In the genomic region with DNA sequence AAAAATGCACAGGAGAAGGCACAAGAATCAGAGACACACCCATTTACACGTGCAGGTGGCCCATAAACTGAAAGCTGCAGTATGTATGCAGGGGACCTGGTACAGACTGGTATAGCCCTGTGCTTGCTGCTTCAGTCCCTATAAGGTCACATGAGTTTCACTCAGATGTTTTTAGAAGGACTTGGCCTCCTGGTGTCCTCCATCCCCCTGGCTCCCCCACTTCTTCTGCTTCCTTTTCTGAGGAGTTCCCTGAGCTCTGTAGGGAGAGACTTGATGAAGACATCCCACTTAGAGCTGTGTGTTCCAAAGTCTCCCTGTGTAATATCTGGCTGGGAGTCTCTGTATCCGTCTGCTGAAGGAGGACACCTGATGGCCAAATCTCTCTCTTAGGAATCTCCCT, we compare ENCODE assay signal across 20 mouse cellular contexts. TPM values are rescaled to one million over a fixed set of nuclear protein-coding genes. Genes with fewer than 3 reads are reported as not detected.
"Had no signal": no experiment of that assay in that cellular context is flagged by ENCODE, and none has a peak within 500 bp of the region (broad histone marks: within the 10 kb centered on the region; RNA-seq: fewer than 3 reads in every experiment).

No protein-coding gene starts in this region.

- H3K9ac ChIP-seq: liver, postnatal 0 days; lung, embryonic 15.5 days; midbrain, embryonic 13.5 days; midbrain, embryonic 15.5 days; neural tube, embryonic 12.5 days; stomach, embryonic 15.5 days had no signal

- H3K9me3 ChIP-seq: lung, embryonic 15.5 days; megakaryocyte, embryonic 14.5 days; midbrain, embryonic 13.5 days; midbrain, embryonic 15.5 days; neural tube, embryonic 12.5 days; stomach, embryonic 15.5 days had no signal

- H3K4me1 ChIP-seq: lung, embryonic 15.5 days; midbrain, embryonic 13.5 days; midbrain, embryonic 15.5 days; neural tube, embryonic 12.5 days; stomach, embryonic 15.5 days had no signal

- H3K36me3 ChIP-seq: lung, embryonic 15.5 days; midbrain, embryonic 13.5 days; midbrain, embryonic 15.5 days; neural tube, embryonic 12.5 days; stomach, embryonic 15.5 days had no signal

- ATAC-seq: liver, postnatal 0 days; lung, postnatal 0 days had no signal

- DNase-seq: liver, postnatal 0 days; lung, adult 2 months; lung, postnatal 14 days; lung, postnatal 36 days; right cerebral cortex, postnatal 14 days; thymus, adult 2 months; thymus, postnatal 25 days; thymus, postnatal 4 days had no signal

- H3K27ac ChIP-seq: lung, embryonic 15.5 days; macrophage; midbrain, embryonic 13.5 days; midbrain, embryonic 15.5 days; neural tube, embryonic 12.5 days; stomach, embryonic 15.5 days; stomach, postnatal 0 days had no signal

- H3K4me3 ChIP-seq: lung, embryonic 15.5 days; megakaryocyte, embryonic 14.5 days; midbrain, embryonic 13.5 days; midbrain, embryonic 15.5 days; neural tube, embryonic 12.5 days; stomach, embryonic 15.5 days had no signal

- H3K4me2 ChIP-seq: lung, embryonic 15.5 days; midbrain, embryonic 11.5 days; midbrain, embryonic 13.5 days; midbrain, embryonic 15.5 days; neural tube, embryonic 12.5 days; stomach, embryonic 15.5 days had no signal

RNA-seq across cellular contexts. Expression of a gene that starts 16.7 kb away (rescaled TPM):
- polyA plus RNA-seq: liver, postnatal 0 days; lung, adult 2 months; lung, embryonic 15.5 days; lung, postnatal 0 days; macrophage; spleen, adult 2 months; stomach, postnatal 0 days; urinary bladder, adult 2 months had no signal
